Mouse (Mus musculus) liver, embryonic 16.5 days (tissue): Measurements from ENCODE around the gene Ap4s1. TPM values are rescaled to one million over a fixed set of nuclear protein-coding genes. Genes with fewer than 3 reads are reported as not detected.

Experiments used
- ATAC-seq: fragments of 200-750 bp; cut with Nextera tagmentation; 2 replicates; pipeline ENCODE4 v1.8.0; 2017; ENCODE audit warnings: low read depth, mild to moderate bottlenecking, moderate number of reproducible peaks, moderate library complexity
- H3K27ac ChIP-seq: fragments of 300-500 bp; sonication (generic); 2 replicates; pipeline ENCODE4 v1.5.1; 2014; ENCODE audit warnings: mild to moderate bottlenecking, low read length
- H3K27me3 ChIP-seq: fragments of 300-500 bp; sonication (generic); 2 replicates; pipeline ENCODE4 v1.6.1; 2014; ENCODE audit warnings: low read depth, low read length, mixed read lengths; ENCODE audit not compliant: control insufficient read depth, insufficient read depth
- H3K36me3 ChIP-seq: fragments of 300-500 bp; sonication (generic); 2 replicates; pipeline ENCODE4 v1.6.1; 2014; ENCODE audit warnings: mild to moderate bottlenecking; ENCODE audit not compliant: control insufficient read depth, insufficient read depth
- H3K4me1 ChIP-seq: fragments of 300-500 bp; sonication (generic); 2 replicates; pipeline ENCODE4 v1.6.1; 2014; ENCODE audit warnings: low read depth, low read length, mixed read lengths; ENCODE audit not compliant: control insufficient read depth
- H3K4me2 ChIP-seq: fragments of 300-500 bp; sonication (generic); 2 replicates; pipeline ENCODE4 v1.6.1; 2014; ENCODE audit warnings: low read depth, low read length, mixed read lengths
- H3K4me3 ChIP-seq: fragments of 300-500 bp; sonication (generic); 2 replicates; pipeline ENCODE4 v1.5.1; 2014; ENCODE audit warnings: low read depth, mild to moderate bottlenecking, low read length
- H3K9ac ChIP-seq: fragments of 300-500 bp; sonication (generic); 2 replicates; pipeline ENCODE4 v1.6.1; 2014; ENCODE audit warnings: low read depth, low read length
- H3K9me3 ChIP-seq: fragments of 300-500 bp; sonication (generic); replicated peaks from 2 replicates; pipeline ENCODE4 v1.6.1; 2016; ENCODE audit warnings: low read length; ENCODE audit not compliant: control insufficient read depth
- WGBS: fragments of 180-500 bp; shearing (Covaris S2); extraction: QIAGEN DNeasy Blood & Tissue Kit; methylation state at CpG from one replicate; pipeline ENCODE4 v1.1.7; 2014; ENCODE audit not compliant: insufficient replicate concordance; 5-methylcytosine and 5-hydroxymethylcytosine counted together
- polyA plus RNA-seq: library from polyadenylated mRNA; unstranded; fragments of >200 nt; fragmentation: Nextera tagmentation; extraction: Ambion mirVana; gene quantifications from 2 replicates; pipeline ENCODE4 v1.2.1, GENCODE M21; 2015

Gene Ap4s1
- polyA plus RNA-seq, 1 experiment from 2014 or later = 10.7 TPM

DNA sequence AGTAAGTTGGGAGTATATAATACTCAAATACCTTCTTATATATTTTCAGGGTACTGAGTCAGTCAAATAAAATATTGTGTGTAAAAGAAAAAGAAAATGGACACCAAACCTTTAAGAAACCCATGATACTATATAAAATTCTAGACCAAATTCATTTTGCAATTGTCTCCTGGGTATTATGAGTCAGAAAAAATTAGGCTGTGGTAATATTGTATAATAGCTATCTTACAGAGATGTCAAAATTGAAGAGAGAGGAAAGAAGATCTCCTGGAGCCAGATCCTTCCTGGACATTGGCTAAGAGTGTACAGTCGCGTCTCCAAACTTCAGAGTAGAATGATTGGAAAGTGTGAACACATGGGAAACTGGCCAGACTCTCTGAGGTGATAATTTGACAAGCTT is 5.3 kb downstream of the Ap4s1 start:
- no peaks in the 10 kb centered on the region for H3K9me3 ChIP-seq
- ATAC-seq = no peak
- no peaks in the 10 kb centered on the region for H3K36me3 ChIP-seq
- 79% methylated on average over 2 of the region's 2 CpGs for WGBS
- no peak overlapping the region for H3K4me2 ChIP-seq
- no peak overlapping the region for H3K27ac ChIP-seq
- no peak overlapping the region for H3K4me3 ChIP-seq
- H3K4me1 ChIP-seq = peaks cover 36% of the 10 kb centered on the region
- no peaks in the 10 kb centered on the region for H3K27me3 ChIP-seq
- no peak overlapping the region for H3K9ac ChIP-seq

- H3K4me1 ChIP-seq = peaks cover 20% of the 10 kb centered on the region
- ATAC-seq = peak; percentile 100
- peak overlapping the region; percentile 59 for H3K4me3 ChIP-seq
- H3K36me3 ChIP-seq = 0 out of 2 replicates have a peak, but pooled peaks cover 4% of the 10 kb centered on the region
- WGBS = 33% methylated on average over 8 of the region's 8 CpGs
- H3K9me3 ChIP-seq = peaks cover 2% of the 10 kb centered on the region; the same call in 1 of the 2 replicates
- peak overlapping the region; percentile 98 for H3K27ac ChIP-seq
- H3K4me2 ChIP-seq = peak overlapping the region; percentile 65
- H3K27me3 ChIP-seq = no peaks in the 10 kb centered on the region
- H3K9ac ChIP-seq = peak overlapping the region; percentile 70
Observed at GRCm38 (mm10) chr12:51699623-51700393, 9.0 kb downstream of the Ap4s1 start.

DNA sequence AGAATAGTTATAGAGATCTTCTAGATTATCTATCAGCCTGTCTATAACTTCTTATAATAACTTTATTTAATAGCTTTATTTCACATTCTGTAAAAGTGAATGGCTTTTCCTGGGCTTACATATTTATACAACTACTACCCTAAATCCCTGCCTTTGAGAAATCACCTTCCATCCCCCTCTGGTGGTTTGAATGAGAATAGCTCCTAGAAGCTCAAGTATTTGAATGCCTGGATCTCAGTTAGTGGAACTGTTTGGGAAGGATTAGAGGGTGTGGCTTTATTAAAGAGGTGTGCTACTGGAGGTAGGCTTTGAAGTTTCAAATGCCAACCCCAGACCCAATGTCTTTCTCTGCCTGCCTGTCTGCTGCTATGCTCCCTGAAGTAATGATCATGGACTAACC is 10.9 kb downstream of the Ap4s1 start:
- no peaks in the 10 kb centered on the region for H3K27me3 ChIP-seq
- H3K4me3 ChIP-seq = no peak overlapping the region
- 0 out of 2 replicates have a peak, but pooled peaks cover 4% of the 10 kb centered on the region for H3K36me3 ChIP-seq
- no peak overlapping the region for H3K9ac ChIP-seq
- H3K4me1 ChIP-seq = peaks cover 21% of the 10 kb centered on the region
- H3K27ac ChIP-seq = no peak overlapping the region
- no peak overlapping the region for H3K4me2 ChIP-seq
- H3K9me3 ChIP-seq = peaks cover 2% of the 10 kb centered on the region; the same call in 1 of the 2 replicates
- no peak for ATAC-seq

GRCm38 (mm10) chr12:51703859-51704258 is 13.0 kb downstream of the Ap4s1 start:
- H3K36me3 ChIP-seq = 0 out of 2 replicates have a peak, but pooled peaks cover 4% of the 10 kb centered on the region
- 35% methylated on average over 1 of the region's 1 CpGs for WGBS
- H3K9me3 ChIP-seq = peaks cover 2% of the 10 kb centered on the region; the same call in 1 of the 2 replicates
- ATAC-seq = no peak
- H3K9ac ChIP-seq = no peak overlapping the region
- H3K4me3 ChIP-seq = no peak overlapping the region
- no peak overlapping the region for H3K27ac ChIP-seq
- no peaks in the 10 kb centered on the region for H3K27me3 ChIP-seq
- no peak overlapping the region for H3K4me2 ChIP-seq
- peaks cover 20% of the 10 kb centered on the region for H3K4me1 ChIP-seq

GRCm38 (mm10) chr12:51704572-51704971 is 13.7 kb downstream of the Ap4s1 start:
- no peak overlapping the region for H3K4me2 ChIP-seq
- H3K4me3 ChIP-seq = no peak overlapping the region
- 60% methylated on average over 7 of the region's 7 CpGs for WGBS
- no peaks in the 10 kb centered on the region for H3K27me3 ChIP-seq
- no peak overlapping the region for H3K9ac ChIP-seq
- H3K36me3 ChIP-seq = 0 out of 2 replicates have a peak, but pooled peaks cover 4% of the 10 kb centered on the region
- ATAC-seq = no peak
- H3K4me1 ChIP-seq = peaks cover 13% of the 10 kb centered on the region
- H3K9me3 ChIP-seq = peaks cover 2% of the 10 kb centered on the region; the same call in 1 of the 2 replicates
- no peak overlapping the region for H3K27ac ChIP-seq

DNA sequence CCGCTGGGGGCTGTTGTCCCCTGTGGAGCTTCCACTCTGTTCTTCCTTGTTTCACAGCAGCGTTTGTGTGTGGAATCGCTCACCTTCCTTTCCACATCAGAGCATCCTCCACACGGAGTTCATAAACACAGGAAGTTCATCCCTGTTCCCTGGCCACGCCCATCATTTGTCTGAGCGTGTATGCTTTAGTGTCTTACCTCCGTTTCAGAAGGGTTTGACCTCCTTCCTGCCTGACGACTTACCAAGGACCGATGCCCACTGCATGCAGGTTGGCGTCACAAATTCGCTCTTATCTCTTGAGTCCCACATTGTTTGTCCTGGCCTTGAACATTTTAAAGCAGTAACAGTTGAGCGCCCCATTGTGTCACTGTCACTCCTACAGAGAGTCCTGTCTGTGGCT is 14.9 kb downstream of the Ap4s1 start:
- Histone ChIP-seq H3K36me3 (0 out of 2 replicates have a peak, but pooled peaks cover 4% of the 10 kb centered on the region), H3K4me1 (peaks cover 11% of the 10 kb centered on the region), H3K4me3 (no peak overlapping the region), H3K9ac (no peak overlapping the region), H3K27me3 (no peaks in the 10 kb centered on the region), H3K27ac (no peak overlapping the region), H3K9me3 (peaks cover 2% of the 10 kb centered on the region; the same call in 1 of the 2 replicates), H3K4me2 (no peak overlapping the region)
- WGBS = 48% methylated on average over 12 of the region's 12 CpGs
- ATAC-seq = no peak

DNA sequence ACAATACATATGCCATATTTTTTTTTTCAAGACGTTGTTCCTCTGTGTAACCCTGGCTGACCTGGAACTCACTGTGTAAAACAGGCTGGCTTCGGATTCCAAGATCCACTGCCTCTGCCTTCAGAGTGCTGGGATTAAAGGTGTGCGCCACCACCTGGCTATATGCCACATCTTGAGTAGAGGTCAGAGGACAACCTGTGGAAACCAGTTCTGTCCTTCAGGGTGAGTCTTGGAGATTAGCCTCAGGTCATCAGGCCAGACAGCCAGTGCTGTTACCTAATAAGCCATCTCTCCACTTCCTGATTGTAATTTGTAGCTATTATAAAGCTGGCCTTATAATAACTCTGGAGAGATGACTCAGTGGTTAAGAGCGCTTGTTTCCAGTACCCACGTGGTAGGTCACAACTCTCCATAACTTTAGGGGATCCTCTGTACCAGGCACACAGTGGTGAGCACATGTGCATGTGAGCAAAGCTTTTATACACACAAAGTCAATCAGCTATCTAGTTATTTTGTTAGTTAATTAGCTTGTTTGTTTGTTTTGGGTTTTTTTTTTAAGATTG is 15.9 kb downstream of the Ap4s1 start:
- H3K9me3 ChIP-seq = peaks cover under 1% of the 10 kb centered on the region; the same call in 1 of the 2 replicates
- no peak overlapping the region for H3K9ac ChIP-seq
- no peak overlapping the region for H3K27ac ChIP-seq
- no peak overlapping the region for H3K4me2 ChIP-seq
- no peak overlapping the region for H3K4me3 ChIP-seq
- peaks cover 10% of the 10 kb centered on the region for H3K4me1 ChIP-seq
- 79% methylated on average over 5 of the region's 5 CpGs for WGBS
- H3K27me3 ChIP-seq = no peaks in the 10 kb centered on the region
- no peak for ATAC-seq
- H3K36me3 ChIP-seq = 0 out of 2 replicates have a peak, but pooled peaks cover 2% of the 10 kb centered on the region

DNA sequence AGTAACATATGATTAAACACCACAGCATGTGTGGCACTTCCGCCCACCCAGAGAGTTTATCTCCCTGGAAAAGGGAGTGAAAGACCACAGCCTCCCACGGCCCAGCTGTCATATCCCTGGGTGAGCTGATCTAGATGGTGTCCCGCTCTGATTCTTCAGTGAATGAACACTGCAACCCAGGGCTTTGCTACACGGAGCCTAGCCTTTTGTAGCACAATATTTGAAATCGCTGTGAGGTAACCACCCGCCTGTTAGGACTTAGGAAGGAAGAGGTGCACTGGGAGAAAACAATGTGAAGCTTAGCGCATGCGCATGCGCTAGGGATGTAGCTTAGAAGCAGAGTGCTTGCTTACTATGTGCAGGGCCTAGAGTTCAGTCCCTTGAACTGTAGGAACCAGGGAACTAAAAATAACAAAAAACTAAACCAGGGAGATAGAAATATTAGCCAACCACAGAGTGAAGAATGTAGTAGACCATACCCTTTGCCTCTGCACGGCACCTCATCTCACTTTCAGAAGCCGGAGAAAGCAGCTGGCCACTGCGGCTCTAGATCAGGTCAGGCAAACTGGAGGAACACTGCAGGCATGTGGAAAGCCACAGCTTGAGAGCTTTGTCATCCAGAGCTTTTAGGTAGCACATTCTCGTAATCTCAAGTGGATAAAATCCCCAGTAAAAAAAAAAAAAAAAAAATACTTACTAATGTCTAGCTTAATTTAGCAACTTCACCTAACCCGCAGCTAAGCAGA is 18.3 kb downstream of the Ap4s1 start:
- H3K9ac ChIP-seq = no peak overlapping the region
- H3K27ac ChIP-seq = no peak overlapping the region
- 67% methylated on average over 14 of the region's 14 CpGs for WGBS

More for the DNA sequence above, 18.3 kb downstream of the Ap4s1 start:
- ATAC-seq = peak; percentile 24; the same call in 1 of the 2 replicates
- H3K4me3 ChIP-seq = no peak overlapping the region
- no peaks in the 10 kb centered on the region for H3K27me3 ChIP-seq
- no peak overlapping the region for H3K4me2 ChIP-seq
- H3K9me3 ChIP-seq = no peaks in the 10 kb centered on the region
- H3K36me3 ChIP-seq = no peaks in the 10 kb centered on the region
- peaks cover 10% of the 10 kb centered on the region for H3K4me1 ChIP-seq
